Mouse (Mus musculus) spleen, adult 2 months (tissue): ENCODE measurements around the gene Kcnk7.

Experiments
- CTCF ChIP-seq: fragments of 200-500 bp; IDR thresholded peaks from 2 replicates; pipeline ENCODE4 v1.5.1; 2011; ENCODE audit warnings: mild to moderate bottlenecking, inconsistent platforms; ENCODE audit not compliant: insufficient read depth, insufficient read length, insufficient replicate concordance; ENCODE audit errors: extremely low read depth
- POLR2A ChIP-seq: fragments of 200-500 bp; IDR thresholded peaks from 2 replicates; pipeline ENCODE4 v1.6.1; 2011; ENCODE audit warnings: low read depth, low read length, inconsistent platforms

- TF ChIP-seq POLR2A (no peak), CTCF (no peak)
These were observed 17.1 kb downstream of the Kcnk7 start for GRCm38 (mm10) chr19:5721233-5721632.
